Mouse (Mus musculus): Measurements from ENCODE around the gene Npas2. TPM values are rescaled to one million over a fixed set of nuclear protein-coding genes. Genes with fewer than 3 reads are reported as not detected.

Npas2 gene
- polyA plus RNA-seq, 1 experiment: 21.1 TPM

- DNase-seq (ENCODE audit: extremely low spot score in 1 of 2, low spot score in 1 of 2): no peak
Measured at GRCm38 (mm10) chr1:39325228-39325627, 131.7 kb downstream of the Npas2 start.

- DNase-seq (ENCODE audit: extremely low spot score in 1 of 2, low spot score in 1 of 2): peak in 1 of 2 experiments; percentile 51
Measured at GRCm38 (mm10) chr1:39327546-39327945, 134.0 kb downstream of the Npas2 start.

- no peak for DNase-seq (ENCODE audit: extremely low spot score in 1 of 2, low spot score in 1 of 2)
Measured at GRCm38 (mm10) chr1:39330857-39331594, 137.5 kb downstream of the Npas2 start.

- DNase-seq (ENCODE audit: extremely low spot score in 1 of 2, low spot score in 1 of 2): no peak
Measured at GRCm38 (mm10) chr1:39332456-39332855, 138.9 kb downstream of the Npas2 start.

- DNase-seq (ENCODE audit: extremely low spot score in 1 of 2, low spot score in 1 of 2): no peak
Measured at GRCm38 (mm10) chr1:39335561-39336196, 142.1 kb downstream of the Npas2 start.

GRCm38 (mm10) chr1:39336788-39337187 lies 143.3 kb downstream of the Npas2 start:
- no peak for DNase-seq (ENCODE audit: extremely low spot score in 1 of 2, low spot score in 1 of 2)

GRCm38 (mm10) chr1:39338831-39339230 lies 145.3 kb downstream of the Npas2 start:
- DNase-seq (ENCODE audit: extremely low spot score in 1 of 2, low spot score in 1 of 2): peak in 1 of 2 experiments; percentile 42

- no peak for DNase-seq (ENCODE audit: extremely low spot score in 1 of 2, low spot score in 1 of 2)
Measured at GRCm38 (mm10) chr1:39339455-39339854, 145.9 kb downstream of the Npas2 start.

- no peak for DNase-seq (ENCODE audit: extremely low spot score in 1 of 2, low spot score in 1 of 2)
Measured at GRCm38 (mm10) chr1:39340156-39340555, 146.6 kb downstream of the Npas2 start.

- DNase-seq (ENCODE audit: extremely low spot score in 1 of 2, low spot score in 1 of 2): peak; percentile 51 to 76
Measured at GRCm38 (mm10) chr1:39340647-39341046, 147.1 kb downstream of the Npas2 start.

GRCm38 (mm10) chr1:39341807-39342206 lies 148.3 kb downstream of the Npas2 start:
- DNase-seq (ENCODE audit: extremely low spot score in 1 of 2, low spot score in 1 of 2): no peak

- DNase-seq (ENCODE audit: extremely low spot score in 1 of 2, low spot score in 1 of 2): no peak
Measured at GRCm38 (mm10) chr1:39343242-39343641, 149.7 kb downstream of the Npas2 start.

- DNase-seq (ENCODE audit: extremely low spot score in 1 of 2, low spot score in 1 of 2): no peak
Measured at GRCm38 (mm10) chr1:39344981-39345600, 151.6 kb downstream of the Npas2 start.

- DNase-seq (ENCODE audit: extremely low spot score in 1 of 2, low spot score in 1 of 2): peak in 1 of 2 experiments; percentile 73
Measured at GRCm38 (mm10) chr1:39349001-39349400, 155.5 kb downstream of the Npas2 start.

- no peak for DNase-seq (ENCODE audit: extremely low spot score in 1 of 2, low spot score in 1 of 2)
Measured at GRCm38 (mm10) chr1:39349427-39349826, 155.9 kb downstream of the Npas2 start.

GRCm38 (mm10) chr1:39361754-39362514 lies 168.4 kb downstream of the Npas2 start:
- no peak for DNase-seq (ENCODE audit: extremely low spot score in 1 of 2, low spot score in 1 of 2)

- no peak for DNase-seq (ENCODE audit: extremely low spot score in 1 of 2, low spot score in 1 of 2)
Measured at GRCm38 (mm10) chr1:39362515-39362893, 169.0 kb downstream of the Npas2 start.

GRCm38 (mm10) chr1:39365562-39365961 lies 172.0 kb downstream of the Npas2 start:
- no peak for DNase-seq (ENCODE audit: extremely low spot score in 1 of 2, low spot score in 1 of 2)

- no peak for DNase-seq (ENCODE audit: extremely low spot score in 1 of 2, low spot score in 1 of 2)
Measured at GRCm38 (mm10) chr1:39367045-39367444, 173.5 kb downstream of the Npas2 start.

- peak; percentile 97 to 98 for DNase-seq (ENCODE audit: extremely low spot score in 1 of 2, low spot score in 1 of 2)
Measured at GRCm38 (mm10) chr1:39367601-39368266, 174.2 kb downstream of the Npas2 start, which contains the start of gene Rpl31. Rpl31 (plus strand) TSS chr1:39367842.

Data from frontal cortex, adult 2 months (tissue).